Mouse (Mus musculus) lung, adult 2 months (tissue): Measurements from ENCODE around the gene Dab2ip.

Source experiments
- CTCF ChIP-seq: fragments of 200-500 bp; IDR thresholded peaks from 2 replicates; pipeline ENCODE4 v1.5.1; 2011; ENCODE audit warnings: mild to moderate bottlenecking, low read length, control low read depth; ENCODE audit not compliant: insufficient read depth
- POLR2A ChIP-seq: fragments of 200-500 bp; IDR thresholded peaks from 2 replicates; pipeline ENCODE4 v1.6.1; 2011; ENCODE audit warnings: low read depth, mild to moderate bottlenecking, control low read depth, low read length, borderline replicate concordance; ENCODE audit errors: extremely low read depth

- no peak for TF ChIP-seq CTCF
- no peak for TF ChIP-seq POLR2A
Observed at GRCm38 (mm10) chr2:35770541-35770940, 212.5 kb downstream of the Dab2ip start.
